Mouse (Mus musculus): ENCODE measurements around the gene Gm49395. TPM values are rescaled to one million over a fixed set of nuclear protein-coding genes. Genes with fewer than 3 reads are reported as not detected.

Gene Gm49395
- total RNA-seq, 1 experiment from 2014 or later: not detected

GRCm38 (mm10) chr13:115102754-115103153 lies 1.0 kb upstream of the Gm49395 start:
- no peak for ATAC-seq (ENCODE audit: extremely low read depth, insufficient number of reproducible peaks, low FRiP score, poor library complexity, severe bottlenecking)

- no peak for ATAC-seq (ENCODE audit: extremely low read depth, insufficient number of reproducible peaks, low FRiP score, poor library complexity, severe bottlenecking)
Observed at GRCm38 (mm10) chr13:115100381-115101177, 1.1 kb downstream of the Gm49395 start.

- no peak for ATAC-seq (ENCODE audit: extremely low read depth, insufficient number of reproducible peaks, low FRiP score, poor library complexity, severe bottlenecking)
Observed at GRCm38 (mm10) chr13:115099381-115099780, 2.3 kb downstream of the Gm49395 start.

- ATAC-seq (ENCODE audit: extremely low read depth, insufficient number of reproducible peaks, low FRiP score, poor library complexity, severe bottlenecking): no peak
Observed at GRCm38 (mm10) chr13:115098227-115098626, 3.5 kb downstream of the Gm49395 start.

- ATAC-seq (ENCODE audit: extremely low read depth, insufficient number of reproducible peaks, low FRiP score, poor library complexity, severe bottlenecking): 0 out of 2 replicates have a peak, but pooled peaks have one; percentile 23
Observed at GRCm38 (mm10) chr13:115096965-115097364, 4.8 kb downstream of the Gm49395 start.

GRCm38 (mm10) chr13:115096216-115096615 lies 5.5 kb downstream of the Gm49395 start:
- no peak for ATAC-seq (ENCODE audit: extremely low read depth, insufficient number of reproducible peaks, low FRiP score, poor library complexity, severe bottlenecking)

- no peak for ATAC-seq (ENCODE audit: extremely low read depth, insufficient number of reproducible peaks, low FRiP score, poor library complexity, severe bottlenecking)
Observed at GRCm38 (mm10) chr13:115095392-115095791, 6.3 kb downstream of the Gm49395 start.

GRCm38 (mm10) chr13:115091511-115091910 lies 10.2 kb downstream of the Gm49395 start:
- ATAC-seq (ENCODE audit: extremely low read depth, insufficient number of reproducible peaks, low FRiP score, poor library complexity, severe bottlenecking): no peak

- no peak for ATAC-seq (ENCODE audit: extremely low read depth, insufficient number of reproducible peaks, low FRiP score, poor library complexity, severe bottlenecking)
Observed at GRCm38 (mm10) chr13:115090977-115091445, 10.7 kb downstream of the Gm49395 start.

GRCm38 (mm10) chr13:115090069-115090976 lies 11.4 kb downstream of the Gm49395 start, which contains the start of gene Pelo:
TSS of gene Pelo (minus strand) at chr13:115090186.
- peak; percentile 82 for ATAC-seq (ENCODE audit: extremely low read depth, insufficient number of reproducible peaks, low FRiP score, poor library complexity, severe bottlenecking)

GRCm38 (mm10) chr13:115089395-115090025 lies 12.2 kb downstream of the Gm49395 start:
- ATAC-seq (ENCODE audit: extremely low read depth, insufficient number of reproducible peaks, low FRiP score, poor library complexity, severe bottlenecking): peak; percentile 5; the same call in 1 of the 2 replicates

- no peak for ATAC-seq (ENCODE audit: extremely low read depth, insufficient number of reproducible peaks, low FRiP score, poor library complexity, severe bottlenecking)
Observed at GRCm38 (mm10) chr13:115089020-115089394, 12.7 kb downstream of the Gm49395 start.

GRCm38 (mm10) chr13:115085974-115086373 lies 15.7 kb downstream of the Gm49395 start:
- ATAC-seq (ENCODE audit: extremely low read depth, insufficient number of reproducible peaks, low FRiP score, poor library complexity, severe bottlenecking): no peak

GRCm38 (mm10) chr13:115082339-115082738 lies 19.4 kb downstream of the Gm49395 start:
- no peak for ATAC-seq (ENCODE audit: extremely low read depth, insufficient number of reproducible peaks, low FRiP score, poor library complexity, severe bottlenecking)

- ATAC-seq (ENCODE audit: extremely low read depth, insufficient number of reproducible peaks, low FRiP score, poor library complexity, severe bottlenecking): no peak
Observed at GRCm38 (mm10) chr13:115079996-115080585, 21.6 kb downstream of the Gm49395 start.

- no peak for ATAC-seq (ENCODE audit: extremely low read depth, insufficient number of reproducible peaks, low FRiP score, poor library complexity, severe bottlenecking)
Observed at GRCm38 (mm10) chr13:115078997-115079685, 22.6 kb downstream of the Gm49395 start.

- no peak for ATAC-seq (ENCODE audit: extremely low read depth, insufficient number of reproducible peaks, low FRiP score, poor library complexity, severe bottlenecking)
Observed at GRCm38 (mm10) chr13:115077346-115078134, 24.2 kb downstream of the Gm49395 start.
